Mouse (Mus musculus) brain, embryonic 14.5 days (tissue): Measurements from ENCODE around the gene Rhbdd2. TPM values are rescaled to one million over a fixed set of nuclear protein-coding genes. Genes with fewer than 3 reads are reported as not detected.

Experiments
- DNase-seq: peaks from one replicate; pipeline ENCODE4 v3.0.0-alpha.2; 2011; ENCODE audit warnings: low read depth
- CTCF ChIP-seq: fragments of 200-500 bp; IDR thresholded peaks from 2 replicates; pipeline ENCODE4 v1.5.1; 2012; ENCODE audit warnings: inconsistent platforms, mild to moderate bottlenecking, moderate library complexity, borderline replicate concordance; ENCODE audit not compliant: insufficient read depth, insufficient read length; ENCODE audit errors: extremely low read depth
- POLR2A ChIP-seq: fragments of 200-500 bp; IDR thresholded peaks from 2 replicates; pipeline ENCODE4 v1.6.1; 2012; ENCODE audit warnings: mild to moderate bottlenecking, inconsistent platforms, borderline replicate concordance; ENCODE audit not compliant: poor library complexity, insufficient read depth, insufficient read length, severe bottlenecking; ENCODE audit errors: extremely low read depth
- polyA plus RNA-seq: library from polyadenylated mRNA; depleted of rRNA; stranded (reverse); fragments of >200 nt; gene quantifications from 2 replicates; pipeline ENCODE4 v1.2.3, GENCODE M21; 2012

Rhbdd2 gene
- polyA plus RNA-seq, 1 experiment, result 64.4 TPM

GRCm38 (mm10) chr5:135672509-135672908, 40.1 kb downstream of the Rhbdd2 start:
- no peak for DNase-seq

GRCm38 (mm10) chr5:135672980-135673379, 40.6 kb downstream of the Rhbdd2 start:
- DNase-seq, result no peak
- TF ChIP-seq CTCF (no peak), POLR2A (no peak)

More at GRCm38 (mm10) chr5:135672509-135672908, 40.1 kb downstream of the Rhbdd2 start:
- TF ChIP-seq POLR2A (no peak), CTCF (no peak)

GRCm38 (mm10) chr5:135674349-135674775, 41.9 kb downstream of the Rhbdd2 start:
- DNase-seq, result peak; percentile 73
- no peak for TF ChIP-seq POLR2A
- TF ChIP-seq CTCF, result no peak

GRCm38 (mm10) chr5:135674821-135675220, 42.4 kb downstream of the Rhbdd2 start:
- 0 out of 2 replicates have a peak, but pooled peaks have one; percentile 13 for TF ChIP-seq POLR2A
- TF ChIP-seq CTCF, result no peak
- peak; percentile 95 for DNase-seq

- no peak for DNase-seq
- no peak for TF ChIP-seq CTCF
- TF ChIP-seq POLR2A, result no peak
These were observed 44.3 kb downstream of the Rhbdd2 start for GRCm38 (mm10) chr5:135676696-135677095.

- no peak for DNase-seq
- TF ChIP-seq POLR2A, result no peak
- TF ChIP-seq CTCF, result no peak
These were observed 44.8 kb downstream of the Rhbdd2 start for GRCm38 (mm10) chr5:135677251-135677650.

GRCm38 (mm10) chr5:135678481-135678880, 46.1 kb downstream of the Rhbdd2 start:
- no peak for TF ChIP-seq POLR2A
- TF ChIP-seq CTCF, result no peak
- DNase-seq, result no peak

- TF ChIP-seq POLR2A (no peak), CTCF (no peak)
- DNase-seq, result no peak
These were observed 48.6 kb downstream of the Rhbdd2 start for GRCm38 (mm10) chr5:135680967-135681545.

- no peak for DNase-seq
These were observed 49.6 kb downstream of the Rhbdd2 start for GRCm38 (mm10) chr5:135682009-135682408.

GRCm38 (mm10) chr5:135682942-135683570, 50.6 kb downstream of the Rhbdd2 start:
- no peak for TF ChIP-seq POLR2A
- TF ChIP-seq CTCF, result no peak
- DNase-seq, result no peak

More at GRCm38 (mm10) chr5:135682009-135682408, 49.6 kb downstream of the Rhbdd2 start:
- no peak for TF ChIP-seq POLR2A
- no peak for TF ChIP-seq CTCF

GRCm38 (mm10) chr5:135690401-135690800, 58.0 kb downstream of the Rhbdd2 start:
- no peak for TF ChIP-seq CTCF
- TF ChIP-seq POLR2A, result no peak
- no peak for DNase-seq

GRCm38 (mm10) chr5:135691266-135691665, 58.8 kb downstream of the Rhbdd2 start:
- no peak for TF ChIP-seq POLR2A
- no peak for TF ChIP-seq CTCF
- no peak for DNase-seq
